Mouse (Mus musculus): ENCODE results near the gene Grcc10. TPM values are rescaled to one million over a fixed set of nuclear protein-coding genes. Genes with fewer than 3 reads are reported as not detected.

Grcc10 gene
- polyA plus RNA-seq, 1 experiment from 2014 or later = 565 TPM

GRCm38 (mm10) chr6:124703789-124704188 lies 37.4 kb downstream of the Grcc10 start:
- Histone ChIP-seq H3K27me3 (no peaks in the 10 kb centered on the region), H3K9me3 (replicated peaks) (no peaks in the 10 kb centered on the region), H3K9ac (no peak overlapping the region), H3K4me3 (no peak overlapping the region), H3K4me2 (replicated peaks) (no peak overlapping the region), H3K4me1 (no peaks in the 10 kb centered on the region), H3K27ac (no peak overlapping the region), H3K36me3 (peaks cover 72% of the 10 kb centered on the region)
- WGBS = 77% methylated on average over 7 of the region's 7 CpGs
- ATAC-seq (ENCODE audit: low FRiP score) = no peak

DNA sequence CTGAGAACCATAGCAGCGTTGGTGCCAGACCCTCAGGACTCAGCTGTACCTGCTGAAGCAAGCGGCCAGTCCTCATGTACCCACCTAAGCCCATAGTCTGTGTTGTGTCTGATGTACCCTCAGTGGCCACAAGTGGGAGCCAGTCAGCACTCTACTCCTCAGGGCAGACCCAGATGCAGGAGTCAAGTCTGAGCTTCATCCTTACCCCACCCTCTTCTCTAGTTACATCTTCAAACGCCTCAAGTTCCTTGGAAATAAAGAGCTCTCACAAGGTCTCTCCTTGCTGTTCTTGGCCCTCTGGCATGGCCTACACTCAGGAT lies 38.4 kb downstream of the Grcc10 start:
- peaks cover 78% of the 10 kb centered on the region for H3K36me3 ChIP-seq
- H3K4me1 ChIP-seq = no peaks in the 10 kb centered on the region
- H3K27me3 ChIP-seq = no peaks in the 10 kb centered on the region
- no peak overlapping the region for H3K4me3 ChIP-seq
- WGBS = 56% methylated on average over 3 of the region's 3 CpGs
- no peak overlapping the region for H3K9ac ChIP-seq
- ATAC-seq (ENCODE audit: low FRiP score) = peak; percentile 57; the same call in 1 of the 2 replicates
- H3K27ac ChIP-seq = no peak overlapping the region
- no peak overlapping the region for H3K4me2 ChIP-seq (replicated peaks)
- H3K9me3 ChIP-seq (replicated peaks) = no peaks in the 10 kb centered on the region

DNA sequence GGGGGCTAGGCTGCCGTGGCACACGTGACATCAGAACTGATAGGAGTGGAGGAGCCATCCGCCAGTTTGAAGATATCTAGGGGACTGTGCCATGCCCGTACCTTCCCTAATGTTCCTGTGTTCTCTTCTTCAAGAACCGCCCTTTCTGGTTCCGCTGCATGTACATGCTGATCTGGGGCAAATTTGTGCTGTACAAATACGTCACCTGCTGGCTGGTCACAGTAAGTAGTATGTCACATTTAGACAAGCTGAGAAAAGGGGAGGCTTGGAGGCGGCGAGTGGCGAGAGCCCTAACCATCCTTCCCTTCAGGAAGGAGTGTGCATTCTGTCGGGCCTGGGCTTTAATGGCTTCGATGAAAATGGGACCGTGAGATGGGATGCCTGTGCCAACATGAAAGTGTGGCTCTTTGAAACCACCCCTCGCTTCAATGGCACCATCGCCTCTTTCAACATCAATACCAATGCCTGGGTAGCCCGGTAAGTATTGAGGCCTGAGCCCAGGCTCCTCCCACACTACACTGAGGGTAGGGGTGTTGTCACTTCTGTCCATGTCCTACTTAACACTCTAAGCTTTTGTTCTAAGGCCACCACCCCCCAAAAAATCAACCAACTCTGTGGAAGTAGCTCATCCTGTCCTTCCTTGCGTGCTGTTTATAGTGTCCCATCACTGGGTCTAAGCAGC lies 38.9 kb downstream of the Grcc10 start:
- Histone ChIP-seq H3K27me3 (no peaks in the 10 kb centered on the region), H3K9me3 (replicated peaks) (no peaks in the 10 kb centered on the region), H3K4me3 (no peak overlapping the region), H3K4me2 (replicated peaks) (no peak overlapping the region), H3K9ac (no peak overlapping the region), H3K4me1 (no peaks in the 10 kb centered on the region), H3K27ac (no peak overlapping the region), H3K36me3 (peaks cover 75% of the 10 kb centered on the region)
- WGBS = 95% methylated on average over 17 of the region's 17 CpGs
- 0 out of 2 replicates have a peak, but pooled peaks have one; percentile 27 for ATAC-seq (ENCODE audit: low FRiP score)

- no peak; the same call in 1 of the 2 replicates for ATAC-seq (ENCODE audit: low FRiP score)
- H3K27ac ChIP-seq = no peak overlapping the region
- H3K9ac ChIP-seq = no peak overlapping the region
- no peaks in the 10 kb centered on the region for H3K4me1 ChIP-seq
- WGBS = 70% methylated on average over 8 of the region's 8 CpGs
- no peak overlapping the region for H3K4me2 ChIP-seq (replicated peaks)
- peaks cover 74% of the 10 kb centered on the region for H3K36me3 ChIP-seq
- H3K4me3 ChIP-seq = no peak overlapping the region
- H3K27me3 ChIP-seq = no peaks in the 10 kb centered on the region
- no peaks in the 10 kb centered on the region for H3K9me3 ChIP-seq (replicated peaks)
These were observed 39.8 kb downstream of the Grcc10 start for GRCm38 (mm10) chr6:124701338-124701737.

DNA sequence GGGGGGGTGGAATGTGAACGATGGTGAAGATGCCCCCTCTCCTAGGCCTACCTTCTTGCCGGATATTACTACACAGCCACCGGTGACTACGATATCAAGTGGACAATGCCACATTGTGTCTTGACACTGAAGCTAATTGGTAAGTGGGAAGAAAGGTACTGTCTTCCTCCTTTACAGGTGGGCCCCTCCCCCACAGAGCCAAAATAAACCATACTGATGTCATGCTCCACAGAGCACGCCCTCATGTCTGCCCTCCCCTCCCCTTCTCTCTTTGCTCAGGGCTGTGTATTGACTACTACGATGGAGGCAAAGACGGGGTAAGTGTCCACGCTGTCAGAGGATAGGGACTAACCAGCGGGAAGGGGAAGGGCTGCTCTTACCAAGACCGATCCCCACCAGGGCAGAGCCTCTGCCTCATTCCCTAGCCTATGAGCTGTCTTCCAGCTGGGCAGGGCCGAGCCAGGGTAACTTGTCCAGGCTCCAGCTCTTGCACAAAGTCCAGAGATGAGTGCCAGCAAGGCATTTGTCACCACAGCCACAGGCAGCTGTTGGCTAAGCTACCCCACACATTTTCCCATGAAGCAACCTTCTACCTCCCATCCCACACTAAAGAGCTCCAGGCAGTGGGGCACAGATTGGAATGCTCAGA lies 41.1 kb downstream of the Grcc10 start:
- Histone ChIP-seq H3K4me1 (no peaks in the 10 kb centered on the region), H3K9ac (no peak overlapping the region), H3K4me2 (replicated peaks) (no peak overlapping the region), H3K4me3 (no peak overlapping the region), H3K27me3 (no peaks in the 10 kb centered on the region), H3K36me3 (peaks cover 67% of the 10 kb centered on the region), H3K9me3 (replicated peaks) (no peaks in the 10 kb centered on the region), H3K27ac (no peak overlapping the region)
- 87% methylated on average over 11 of the region's 11 CpGs for WGBS
- no peak for ATAC-seq (ENCODE audit: low FRiP score)

GRCm38 (mm10) chr6:124699366-124699765 lies 41.8 kb downstream of the Grcc10 start:
- no peaks in the 10 kb centered on the region for H3K9me3 ChIP-seq (replicated peaks)
- H3K4me3 ChIP-seq = no peak overlapping the region
- H3K27ac ChIP-seq = no peak overlapping the region
- ATAC-seq (ENCODE audit: low FRiP score) = no peak
- no peak overlapping the region for H3K9ac ChIP-seq
- H3K4me1 ChIP-seq = no peaks in the 10 kb centered on the region
- 84% methylated on average over 4 of the region's 4 CpGs for WGBS
- H3K36me3 ChIP-seq = peaks cover 60% of the 10 kb centered on the region
- no peak overlapping the region for H3K4me2 ChIP-seq (replicated peaks)
- no peaks in the 10 kb centered on the region for H3K27me3 ChIP-seq

DNA sequence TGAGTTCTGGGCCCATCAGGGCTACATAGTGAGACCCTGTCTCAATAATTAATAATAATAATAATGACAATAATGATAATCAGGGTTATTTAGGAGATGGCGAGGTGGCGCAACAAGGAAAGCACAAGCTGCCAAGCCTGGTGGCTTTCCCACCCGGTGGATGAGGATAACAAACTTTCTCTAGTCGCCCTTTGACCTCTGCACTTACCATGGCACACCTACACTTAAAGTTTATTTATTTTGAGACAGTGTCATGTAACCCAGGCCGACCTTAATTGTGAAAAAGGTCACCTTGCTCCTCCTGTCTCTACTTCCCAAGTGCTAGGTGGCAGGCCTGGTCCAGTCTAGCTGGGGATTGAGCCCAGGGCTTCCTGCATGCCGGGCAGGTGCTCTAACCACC lies 42.4 kb downstream of the Grcc10 start:
- peaks cover 54% of the 10 kb centered on the region for H3K36me3 ChIP-seq
- no peak overlapping the region for H3K4me2 ChIP-seq (replicated peaks)
- H3K27me3 ChIP-seq = no peaks in the 10 kb centered on the region
- ATAC-seq (ENCODE audit: low FRiP score) = no peak
- no peak overlapping the region for H3K4me3 ChIP-seq
- H3K9ac ChIP-seq = no peak overlapping the region
- WGBS = 85% methylated on average over 6 of the region's 6 CpGs
- no peaks in the 10 kb centered on the region for H3K9me3 ChIP-seq (replicated peaks)
- no peak overlapping the region for H3K27ac ChIP-seq
- H3K4me1 ChIP-seq = peaks cover 5% of the 10 kb centered on the region; the same call in 1 of the 2 replicates

GRCm38 (mm10) chr6:124696441-124697150 lies 44.6 kb downstream of the Grcc10 start:
- 88% methylated on average over 7 of the region's 7 CpGs for WGBS
- H3K27me3 ChIP-seq = no peaks in the 10 kb centered on the region

DNA sequence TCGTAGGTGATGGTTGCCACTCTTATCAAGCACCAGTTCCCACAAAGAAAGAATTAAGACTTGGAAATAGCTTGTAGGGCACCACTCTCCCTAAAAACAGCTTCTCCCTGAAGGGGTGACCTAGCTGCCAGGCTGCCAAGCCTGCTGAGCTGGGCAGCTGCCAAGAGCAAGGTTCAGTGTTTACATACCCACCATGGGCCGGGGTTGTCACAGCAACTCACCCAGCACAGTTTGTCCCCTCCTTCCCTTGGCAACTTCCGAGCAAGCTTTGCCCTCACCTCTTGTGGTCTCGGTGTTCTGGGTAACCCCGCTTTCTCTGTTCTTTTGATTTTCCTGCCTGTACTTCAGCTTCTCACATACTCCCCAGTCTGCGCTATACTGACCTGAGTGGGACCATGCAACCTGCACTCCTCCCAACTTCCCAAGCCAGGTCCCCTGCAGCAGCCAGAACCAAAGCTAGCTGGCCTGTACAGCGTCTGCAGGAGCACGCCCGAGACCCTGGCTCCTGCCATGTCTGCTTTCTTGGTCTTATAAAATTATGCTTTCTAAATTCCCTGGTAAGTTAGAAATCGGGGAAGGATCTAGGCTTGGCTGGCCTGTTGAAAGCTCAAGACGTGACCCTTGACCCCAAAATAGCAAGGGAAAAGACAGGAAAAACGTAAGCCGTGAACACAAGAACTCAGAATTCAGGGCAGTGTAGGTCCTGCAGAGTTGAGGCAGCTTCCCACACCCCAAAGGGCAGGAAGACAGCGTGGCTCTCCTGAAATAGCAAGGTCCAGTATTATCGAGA lies 46.8 kb downstream of the Grcc10 start:
- no peaks in the 10 kb centered on the region for H3K9me3 ChIP-seq (replicated peaks)
- 72% methylated on average over 15 of the region's 15 CpGs for WGBS
- no peak overlapping the region for H3K9ac ChIP-seq

More at GRCm38 (mm10) chr6:124696441-124697150, 44.6 kb downstream of the Grcc10 start:
- H3K4me1 ChIP-seq = peaks cover 8% of the 10 kb centered on the region; the same call in 1 of the 2 replicates
- no peak overlapping the region for H3K4me2 ChIP-seq (replicated peaks)
- H3K9ac ChIP-seq = no peak overlapping the region
- H3K9me3 ChIP-seq (replicated peaks) = no peaks in the 10 kb centered on the region
- peaks cover 32% of the 10 kb centered on the region for H3K36me3 ChIP-seq
- ATAC-seq (ENCODE audit: low FRiP score) = no peak
- H3K27ac ChIP-seq = no peak overlapping the region
- H3K4me3 ChIP-seq = no peak overlapping the region

DNA sequence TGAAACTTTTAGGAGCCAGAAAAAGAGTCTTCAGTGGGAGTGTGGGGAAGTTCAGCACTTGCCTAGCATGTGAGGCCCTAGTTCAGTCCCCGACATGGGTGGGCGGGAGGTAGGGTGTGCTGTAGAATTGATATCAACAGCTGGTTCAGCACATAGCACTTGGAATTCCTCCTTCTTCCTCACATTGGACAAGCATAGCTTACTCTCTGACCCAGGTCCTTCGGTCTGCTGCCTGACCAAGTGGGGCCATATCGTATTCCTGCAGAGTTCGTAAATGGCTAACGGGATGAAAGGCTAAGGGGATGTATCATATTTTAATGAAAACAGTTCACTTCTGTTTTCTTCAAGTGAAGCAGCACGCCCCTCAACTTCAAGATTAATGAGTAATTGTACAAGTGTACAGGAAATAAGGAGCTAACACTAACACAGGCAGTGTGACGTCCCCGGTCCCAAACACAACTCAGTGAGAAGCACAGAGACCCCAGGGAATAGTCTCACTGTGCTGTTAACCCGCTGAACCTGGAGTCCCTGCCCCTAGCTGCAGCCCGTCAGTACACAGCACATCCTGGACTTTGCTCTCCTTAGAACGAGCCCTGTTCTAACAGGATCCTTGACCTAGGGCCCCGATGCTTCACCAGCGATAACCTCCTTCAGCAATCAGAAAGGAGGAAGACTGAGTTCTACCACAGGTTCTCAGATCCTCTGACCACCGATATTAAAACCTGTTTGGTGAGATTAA lies 47.8 kb downstream of the Grcc10 start:
- H3K4me1 ChIP-seq = peaks cover 8% of the 10 kb centered on the region; the same call in 1 of the 2 replicates
- H3K36me3 ChIP-seq = peaks cover 12% of the 10 kb centered on the region; the same call in 1 of the 2 replicates
- H3K4me2 ChIP-seq (replicated peaks) = no peak overlapping the region
- no peaks in the 10 kb centered on the region for H3K9me3 ChIP-seq (replicated peaks)
- H3K4me3 ChIP-seq = no peak overlapping the region
- no peaks in the 10 kb centered on the region for H3K27me3 ChIP-seq
- ATAC-seq (ENCODE audit: low FRiP score) = no peak
- 0 out of 2 replicates have a peak overlapping the region, but pooled peaks have one; percentile 44 for H3K27ac ChIP-seq
- 75% methylated on average over 15 of the region's 15 CpGs for WGBS
- no peak overlapping the region for H3K9ac ChIP-seq

More for the DNA sequence above, 46.8 kb downstream of the Grcc10 start:
- no peaks in the 10 kb centered on the region for H3K27me3 ChIP-seq
- H3K27ac ChIP-seq = no peak overlapping the region
- no peak overlapping the region for H3K4me2 ChIP-seq (replicated peaks)
- peaks cover 8% of the 10 kb centered on the region; the same call in 1 of the 2 replicates for H3K4me1 ChIP-seq
- no peak for ATAC-seq (ENCODE audit: low FRiP score)
- no peak overlapping the region for H3K4me3 ChIP-seq
- H3K36me3 ChIP-seq = peaks cover 17% of the 10 kb centered on the region

GRCm38 (mm10) chr6:124690517-124690916 lies 50.7 kb downstream of the Grcc10 start:
- H3K4me3 ChIP-seq = no peak overlapping the region
- peaks cover 8% of the 10 kb centered on the region; the same call in 1 of the 2 replicates for H3K4me1 ChIP-seq
- ATAC-seq (ENCODE audit: low FRiP score) = no peak
- H3K9ac ChIP-seq = no peak overlapping the region
- H3K36me3 ChIP-seq = no peaks in the 10 kb centered on the region
- H3K27me3 ChIP-seq = no peaks in the 10 kb centered on the region
- H3K9me3 ChIP-seq (replicated peaks) = no peaks in the 10 kb centered on the region
- 91% methylated on average over 3 of the region's 3 CpGs for WGBS
- H3K27ac ChIP-seq = no peak overlapping the region
- no peak overlapping the region for H3K4me2 ChIP-seq (replicated peaks)
